Mouse (Mus musculus) frontal cortex, adult 2 months (tissue): ENCODE data around the gene Dus2. TPM values are rescaled to one million over a fixed set of nuclear protein-coding genes. Genes with fewer than 3 reads are reported as not detected.
"Not testable (repeated sequence)": the region's sequence is repeated elsewhere in the genome, so short reads cannot be mapped to it uniquely, and the experiment has no call there.

Experiments
- DNase-seq, 2 experiments: peaks; one replicate each; pipeline ENCODE4 v3.0.0; 2022; ENCODE audit warnings: low spot score in 1 of 2; ENCODE audit errors: extremely low spot score in 1 of 2
- polyA plus RNA-seq: library from polyadenylated mRNA; depleted of rRNA; stranded (reverse); fragments of >200 nt; gene quantifications from 2 replicates; pipeline ENCODE4 v1.2.3, GENCODE M21; 2012

The Dus2 gene
- polyA plus RNA-seq, 1 experiment = 27.1 TPM

DNA sequence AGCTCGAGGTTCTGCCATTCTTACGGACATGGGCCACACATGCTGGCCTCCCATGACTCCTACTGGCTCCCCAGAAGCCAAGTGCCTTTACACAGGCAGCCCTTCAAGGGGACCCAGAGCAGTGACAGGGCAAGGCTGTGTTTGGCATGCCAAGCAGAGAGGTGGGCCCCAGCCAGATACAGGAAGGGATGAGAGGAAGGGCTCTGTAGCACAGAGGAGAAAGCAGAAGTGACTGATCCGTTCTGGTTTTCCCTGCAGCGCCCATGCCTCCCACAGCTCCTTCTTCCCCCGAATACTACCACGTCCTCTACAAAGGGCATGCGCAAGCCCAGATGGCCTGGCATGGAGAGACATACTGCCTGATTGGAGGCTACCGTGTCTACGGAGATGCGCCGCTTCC is 7.7 kb upstream of the Dus2 start:
- DNase-seq = not testable (repeated sequence)

DNA sequence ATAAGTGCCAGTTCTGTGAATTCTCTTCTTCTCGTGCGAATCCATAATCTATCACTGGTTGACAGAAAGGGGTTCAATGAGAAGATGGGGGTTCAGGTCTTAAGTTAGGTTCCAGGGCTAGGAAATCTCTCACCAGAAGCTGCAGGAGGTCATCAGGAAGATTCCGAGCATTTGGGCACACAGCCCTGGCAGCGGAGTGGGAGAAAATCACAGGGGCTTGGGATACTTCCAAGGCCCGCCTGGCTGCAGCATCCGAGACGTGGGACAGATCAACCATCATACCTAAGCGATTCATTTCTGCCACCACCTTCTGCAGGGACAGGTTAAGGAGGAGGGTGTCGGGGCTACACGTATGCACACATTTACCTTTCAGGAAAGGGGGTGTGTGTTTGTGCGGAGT is 2.6 kb upstream of the Dus2 start:
- no peak for DNase-seq

DNA sequence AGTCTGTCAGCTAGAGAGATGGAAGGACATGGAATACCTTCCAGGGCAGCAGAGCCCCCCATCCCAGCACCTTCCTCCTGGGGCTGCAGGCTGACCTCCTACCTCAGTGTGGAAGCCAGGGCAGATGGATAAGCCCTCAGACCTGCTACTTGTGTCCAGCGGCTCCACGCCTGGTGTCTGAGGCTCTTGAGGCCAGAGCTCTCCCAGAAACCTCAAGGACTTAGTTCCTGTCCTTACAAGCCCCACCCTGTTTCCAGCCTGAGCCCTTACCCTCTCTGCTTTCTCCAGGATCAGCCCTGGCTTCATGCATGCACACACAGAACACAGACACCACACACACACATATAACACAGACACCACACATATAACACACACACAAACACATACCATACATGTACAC is 409 bp downstream of the Dus2 start:
- DNase-seq = no peak

DNA sequence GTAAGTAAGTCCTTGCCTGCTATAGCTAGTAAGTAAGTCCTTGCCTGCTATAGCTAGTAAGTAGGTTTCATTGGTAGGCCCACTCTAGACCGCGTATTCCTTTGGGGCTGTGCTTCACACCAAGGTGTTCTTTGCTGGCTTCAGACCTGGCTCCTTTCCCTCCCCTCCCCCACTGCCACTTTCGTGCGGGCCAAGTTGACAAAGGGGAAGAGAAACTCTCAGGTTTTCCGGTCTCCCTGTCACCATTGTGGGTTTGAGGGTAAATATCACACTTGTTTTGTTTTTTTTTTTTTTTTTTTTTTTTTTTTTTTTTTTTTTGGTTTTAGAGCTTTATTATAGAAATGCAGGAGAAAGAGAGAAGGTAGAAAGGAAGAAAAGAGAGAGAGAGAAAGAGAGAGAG is 1.4 kb downstream of the Dus2 start:
- no peak for DNase-seq

DNA sequence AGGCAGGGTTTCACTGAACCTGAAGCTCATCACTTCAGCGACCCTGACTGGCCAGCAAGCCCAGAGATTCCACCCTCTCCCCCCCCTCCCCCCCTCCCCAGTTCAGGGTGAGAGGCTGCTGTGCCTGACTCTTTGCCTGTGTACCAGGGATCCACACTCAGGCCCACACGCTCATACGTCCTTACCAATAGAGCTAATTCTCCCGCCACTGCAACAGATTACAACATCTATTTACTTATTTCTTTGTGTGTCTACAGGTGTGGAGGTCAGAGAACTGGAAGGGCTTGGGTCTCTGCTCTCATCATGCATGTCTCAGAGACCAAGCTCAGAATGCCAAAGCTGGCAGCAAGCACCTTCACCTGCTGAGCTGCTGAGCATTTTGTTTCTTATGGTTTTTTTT is 2.1 kb downstream of the Dus2 start:
- DNase-seq = no peak

DNA sequence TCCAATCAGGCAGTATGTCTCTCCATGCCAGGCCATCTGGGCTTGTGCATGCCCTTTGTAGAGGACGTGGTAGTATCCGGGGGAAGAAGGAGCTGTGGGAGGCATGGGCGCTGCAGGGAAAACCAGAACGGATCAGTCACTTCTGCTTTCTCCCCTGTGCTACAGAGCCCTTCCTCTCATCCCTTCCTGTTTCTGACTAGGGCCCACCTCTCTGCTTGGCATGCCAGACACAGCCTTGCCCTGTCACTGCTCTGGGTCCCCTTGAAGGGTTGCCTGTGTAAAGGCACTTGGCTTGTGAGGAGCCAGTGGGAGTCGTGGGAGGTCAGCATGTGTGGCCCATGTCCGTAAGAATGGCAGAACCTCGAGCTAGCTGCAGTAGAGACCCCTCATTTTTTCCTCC is 5.2 kb downstream of the Dus2 start:
- no peak for DNase-seq

DNA sequence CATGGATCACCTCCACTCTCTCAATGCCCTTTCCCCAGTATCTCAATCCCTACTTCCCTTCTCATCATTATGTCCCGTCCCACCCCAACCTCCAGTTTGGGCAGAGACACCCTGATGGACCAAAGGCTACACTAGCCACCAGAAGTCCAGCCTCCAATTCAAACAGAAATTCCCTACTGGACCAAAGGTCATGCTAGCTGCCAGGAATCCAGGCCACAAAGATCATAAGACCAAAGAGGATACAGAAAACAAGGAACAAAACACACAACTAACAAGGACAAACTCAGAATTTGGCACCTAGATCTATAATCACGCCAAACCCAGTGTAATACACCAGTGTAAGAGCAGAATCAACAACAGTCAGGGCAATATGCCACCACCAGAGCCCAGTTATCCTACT is 7.8 kb downstream of the Dus2 start:
- no peak for DNase-seq

DNA sequence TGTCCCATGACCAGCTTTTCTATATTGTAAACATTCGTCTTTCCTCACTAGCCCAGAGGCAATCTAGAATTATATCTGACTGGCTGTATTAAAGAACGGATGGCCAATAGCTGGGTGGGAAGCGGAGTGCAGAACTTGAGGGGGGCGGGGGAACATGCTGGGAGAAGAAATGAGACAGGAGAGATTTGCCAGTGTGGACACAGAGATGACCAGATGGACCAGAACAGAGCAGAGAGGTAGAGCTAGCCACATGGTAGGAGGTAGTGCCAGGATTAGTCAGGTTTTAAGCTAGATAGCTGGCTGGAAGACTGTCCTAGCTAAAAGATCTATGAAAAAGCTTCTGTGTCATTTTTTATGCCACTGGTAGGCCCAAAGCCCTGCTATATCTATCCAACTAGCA is 10.8 kb downstream of the Dus2 start:
- no peak for DNase-seq

DNA sequence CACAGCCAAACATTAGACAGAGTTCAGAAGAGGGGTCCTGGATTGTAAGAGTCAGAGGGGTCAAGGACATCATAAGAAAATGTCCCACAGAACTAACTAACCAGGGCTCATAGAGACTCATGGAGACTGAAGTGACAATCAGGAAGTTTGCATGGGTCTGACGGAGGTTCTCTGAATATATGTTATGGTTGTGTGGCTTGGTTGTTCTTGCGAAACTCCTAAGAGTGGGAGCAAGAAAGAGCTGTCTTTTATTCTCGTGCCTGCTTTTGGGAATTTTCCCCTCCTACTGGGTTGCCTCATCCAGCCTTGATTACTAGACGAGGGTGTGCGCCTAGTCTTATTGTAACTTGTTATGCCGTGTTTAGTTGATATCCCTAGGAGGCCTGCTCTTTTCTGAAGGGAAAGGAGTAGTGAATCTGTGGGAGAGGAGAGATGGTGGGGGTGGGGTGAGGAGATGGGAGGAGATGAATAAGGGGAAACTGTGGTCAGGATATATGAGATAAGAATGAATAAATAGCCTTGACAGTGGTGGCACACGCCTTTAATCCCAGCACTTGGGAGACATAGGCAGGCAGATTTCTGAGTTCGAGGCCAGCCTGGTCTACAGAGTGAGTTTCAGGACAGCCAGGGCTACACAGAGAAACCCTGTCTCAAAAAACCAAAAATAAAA is 13.5 kb downstream of the Dus2 start:
- no peak for DNase-seq

DNA sequence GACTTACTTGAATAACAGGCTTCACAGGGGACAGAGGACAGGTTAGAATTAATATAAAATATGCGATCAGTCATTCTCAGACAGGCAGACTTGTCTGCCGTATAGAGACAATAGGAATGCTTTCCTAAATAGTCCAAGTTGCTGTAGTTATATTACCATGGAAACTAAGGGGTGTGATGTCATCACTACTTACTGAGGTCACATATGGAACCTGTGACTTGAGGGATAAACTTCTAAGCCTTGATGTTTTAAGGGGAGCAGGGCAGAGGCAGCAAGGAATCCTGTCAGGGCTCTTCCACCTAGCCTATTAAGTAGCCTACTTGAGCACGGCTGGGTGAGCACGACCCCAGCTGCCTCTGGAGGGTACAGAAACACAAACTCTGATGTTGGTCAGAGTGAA is 14.7 kb downstream of the Dus2 start, which contains the start of gene Dpep2nb:
Dpep2nb (minus strand) TSS at position 101 of the 400 bp plus-strand sequence.
- DNase-seq = no peak

DNA sequence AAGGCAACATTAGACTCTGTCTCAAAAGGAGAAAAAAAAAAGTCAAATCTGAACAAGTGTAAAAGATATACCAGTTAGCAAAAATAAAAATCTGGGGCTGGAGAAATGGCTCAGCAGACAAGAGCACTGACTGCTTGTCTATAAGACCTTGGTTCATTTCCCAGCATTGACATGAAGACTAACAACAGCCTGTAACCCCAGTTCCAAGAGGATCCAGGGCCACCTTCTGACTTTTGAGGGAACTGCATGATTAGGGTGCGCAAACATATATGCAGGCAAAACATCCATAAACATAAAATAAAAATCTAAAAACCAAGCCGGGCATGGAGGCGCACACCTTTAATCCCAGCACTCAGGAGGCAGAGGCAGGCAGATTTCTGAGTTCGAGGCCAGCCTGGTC is 15.3 kb downstream of the Dus2 start:
- DNase-seq = no peak

DNA sequence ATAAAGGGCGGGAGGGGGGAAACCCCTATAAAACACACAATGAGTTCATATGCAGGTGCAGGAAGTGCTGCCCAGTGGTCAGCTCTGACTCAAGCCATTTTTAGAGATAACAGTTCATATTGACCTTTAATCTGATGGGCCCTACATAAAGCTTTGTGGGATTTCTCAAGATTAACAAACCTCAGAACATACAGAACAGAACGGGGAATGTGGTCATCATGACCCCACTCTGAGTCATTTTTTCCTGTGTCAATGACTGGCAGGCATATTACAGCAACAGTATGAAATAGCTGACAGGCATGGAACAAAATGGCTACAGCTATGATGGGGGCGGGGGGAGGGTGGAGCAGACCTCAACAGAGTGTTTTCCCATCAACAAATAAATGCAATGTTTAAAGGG is 16.0 kb downstream of the Dus2 start:
- DNase-seq = no peak

DNA sequence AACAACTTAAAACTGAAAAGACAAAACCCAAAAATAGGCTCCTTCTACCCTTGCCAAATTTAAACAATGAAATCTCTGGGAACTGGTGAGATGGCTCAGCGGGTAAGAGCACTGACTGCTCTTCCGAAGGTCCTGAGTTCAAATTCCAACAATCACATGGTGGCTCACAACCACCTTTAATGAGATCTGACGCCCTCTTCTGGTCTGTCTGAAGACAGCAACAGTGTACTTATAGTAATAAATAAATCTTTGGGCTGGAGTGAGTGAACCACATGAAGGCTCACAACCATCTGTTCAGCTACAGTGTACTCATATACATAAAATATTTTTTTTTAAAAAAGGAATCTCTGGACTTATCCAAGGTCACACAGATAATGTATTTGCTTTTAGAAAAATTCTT is 16.8 kb downstream of the Dus2 start:
- not testable (repeated sequence) for DNase-seq

DNA sequence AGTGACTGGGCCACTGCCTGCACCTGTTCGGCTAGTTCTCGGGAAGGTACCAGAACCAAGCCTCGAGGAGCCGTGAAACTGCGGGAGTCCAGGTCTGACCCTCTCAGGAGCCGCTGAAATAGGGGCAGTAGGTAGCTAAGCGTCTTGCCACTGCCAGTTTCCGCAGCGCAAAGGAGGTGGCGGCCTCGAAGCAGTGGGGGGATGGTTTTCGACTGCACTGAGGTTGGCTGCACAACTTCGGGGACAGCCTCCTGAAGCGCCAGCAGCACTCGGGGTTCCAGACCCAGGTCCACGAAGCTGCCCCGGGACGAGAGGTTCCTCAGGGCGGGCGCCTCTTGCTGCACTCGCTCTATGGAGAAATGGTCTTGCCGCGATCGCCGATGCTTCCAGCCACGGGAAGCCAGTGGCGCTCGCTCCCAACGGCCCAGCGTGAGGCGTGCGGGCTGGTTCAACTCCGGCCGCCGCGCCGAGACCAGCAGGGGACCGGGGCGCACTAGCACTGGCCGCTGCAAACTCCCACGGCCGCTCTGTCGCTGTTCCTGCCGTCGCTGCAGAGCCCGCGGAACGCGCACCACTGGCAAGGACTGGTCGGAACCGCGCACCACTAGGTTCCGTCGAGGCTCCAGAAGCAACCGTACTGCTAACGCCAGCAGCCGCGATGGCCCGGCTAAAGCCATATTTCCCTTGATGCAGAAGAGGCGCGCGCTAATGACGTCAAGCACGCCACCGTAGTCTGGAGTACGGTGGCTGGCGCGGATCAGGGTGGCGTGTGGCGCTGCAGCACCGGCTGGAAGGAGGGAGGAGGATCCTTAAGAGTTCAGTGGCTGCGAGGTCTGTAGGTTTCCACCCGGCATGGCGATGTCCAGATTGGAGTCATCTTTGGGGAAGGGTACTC is 19.9 kb downstream of the Dus2 start:
- DNase-seq = peak; percentile 86 to 96

DNA sequence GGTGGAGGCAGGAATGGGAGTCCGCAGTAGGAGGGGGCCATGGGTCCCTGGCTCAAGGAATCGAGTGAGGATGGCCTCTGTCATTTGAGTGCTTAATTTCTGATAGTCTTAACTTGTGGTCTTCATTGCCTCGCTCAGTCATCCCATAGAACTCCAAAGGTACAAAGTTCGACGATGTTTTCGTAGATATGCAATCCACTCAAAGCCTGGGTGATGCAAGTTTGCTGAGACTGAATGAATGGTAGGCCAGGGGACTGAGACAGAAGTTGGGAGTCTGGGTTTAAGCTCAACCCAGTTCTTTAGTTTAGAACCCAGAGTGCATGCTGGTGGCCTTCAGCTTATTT is 20.5 kb downstream of the Dus2 start, which contains the start of gene Ddx28:
Ddx28 (minus strand) TSS at position 240 of the 344 bp plus-strand sequence.
- DNase-seq = no peak

DNA sequence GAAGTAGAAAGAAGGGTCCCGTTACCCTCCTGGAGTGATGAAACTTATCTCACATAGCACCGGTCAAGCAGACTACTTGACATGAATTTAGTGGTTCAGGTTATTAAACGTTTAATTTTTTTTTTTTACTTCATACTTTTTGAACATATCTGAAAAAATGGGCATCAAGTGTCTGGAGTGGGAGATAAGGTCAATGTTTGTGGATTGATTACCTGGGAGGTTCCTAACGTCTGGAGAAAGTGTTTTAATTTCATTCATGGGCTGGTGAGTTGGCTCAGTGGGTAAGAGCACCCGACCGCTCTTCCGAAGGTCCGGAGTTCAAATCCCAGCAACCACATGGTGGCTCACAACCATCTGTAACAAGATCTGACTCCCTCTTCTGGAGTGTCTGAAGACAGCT is 21.1 kb downstream of the Dus2 start:
- DNase-seq = not testable (repeated sequence)

DNA sequence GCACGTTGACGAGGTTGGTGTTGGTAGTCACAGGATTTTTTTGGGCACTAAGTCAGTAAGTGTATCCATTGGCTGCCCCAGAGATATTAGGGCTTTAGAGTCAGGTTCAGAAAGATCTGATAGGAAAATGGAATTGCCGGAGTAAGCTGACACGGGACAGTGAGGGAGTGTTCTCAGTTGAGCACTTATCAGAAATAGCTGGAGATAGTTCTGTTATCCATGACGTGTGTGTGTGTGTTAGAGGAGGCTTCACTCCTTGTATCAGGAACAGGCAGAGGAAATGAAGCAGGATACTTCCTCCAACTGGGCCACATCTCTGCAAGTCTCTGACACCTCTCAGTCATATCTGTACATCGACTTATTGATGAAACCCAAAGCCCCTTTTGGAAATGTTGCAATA is 25.1 kb downstream of the Dus2 start:
- DNase-seq = no peak

DNA sequence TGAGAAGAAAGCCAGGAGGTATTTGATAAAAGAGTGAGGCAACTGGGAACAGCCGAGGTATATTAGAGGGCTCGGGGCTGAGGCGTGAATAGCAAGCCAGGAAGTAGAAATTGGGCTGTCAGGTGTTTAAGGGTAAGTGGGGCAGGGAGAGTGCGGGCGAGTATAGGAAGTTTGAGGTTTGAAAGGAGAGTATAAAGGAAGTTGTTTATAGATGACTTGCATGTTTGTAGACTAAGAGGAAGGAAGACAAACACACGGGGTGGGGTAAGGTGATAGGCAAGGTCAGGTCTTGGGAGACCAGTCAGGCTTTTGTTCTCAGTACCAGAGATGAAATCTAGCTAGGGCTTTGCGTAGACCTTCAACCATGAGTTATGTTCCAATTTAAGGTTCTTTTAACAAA is 26.0 kb downstream of the Dus2 start:
- DNase-seq = no peak

DNA sequence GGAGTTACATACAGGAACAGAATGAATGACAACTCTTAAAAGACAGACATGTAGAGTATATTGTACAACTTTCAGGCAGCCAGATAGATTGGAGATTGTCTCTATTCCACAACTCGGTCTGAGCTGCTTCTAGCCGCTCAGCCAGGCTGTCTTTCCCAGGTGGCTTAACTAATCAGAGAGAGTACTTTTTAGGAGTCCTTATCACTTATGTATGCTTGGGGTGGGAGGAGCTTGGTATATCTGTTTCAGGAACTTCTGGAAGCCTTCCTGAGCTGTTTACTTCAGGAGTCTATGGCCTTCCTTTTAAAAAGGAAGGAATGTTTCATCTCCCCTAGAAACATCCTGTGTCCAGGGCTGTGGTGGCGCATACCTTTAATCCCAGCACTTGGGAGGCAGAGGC is 26.9 kb downstream of the Dus2 start:
- DNase-seq = no peak

DNA sequence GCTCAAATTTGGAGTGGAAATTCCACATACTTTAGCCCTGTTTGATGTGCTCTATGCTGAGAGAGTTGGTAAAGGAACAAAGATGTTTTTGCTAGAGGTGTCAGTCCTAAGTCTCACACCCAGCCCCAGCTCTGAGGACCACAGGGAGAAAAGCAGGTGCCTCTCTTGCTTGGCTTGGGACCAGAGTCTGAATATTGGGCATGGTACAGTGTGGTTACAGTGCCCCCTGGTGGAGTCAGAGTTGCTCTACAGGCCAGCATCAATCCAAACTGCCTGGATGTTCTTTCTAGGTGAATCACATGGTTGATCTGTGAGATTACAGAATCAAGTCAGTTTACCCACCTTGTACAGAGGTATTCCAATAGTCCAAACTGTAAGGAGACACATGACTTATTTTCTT is 31.3 kb downstream of the Dus2 start:
- peak; percentile 23 to 93 for DNase-seq

DNA sequence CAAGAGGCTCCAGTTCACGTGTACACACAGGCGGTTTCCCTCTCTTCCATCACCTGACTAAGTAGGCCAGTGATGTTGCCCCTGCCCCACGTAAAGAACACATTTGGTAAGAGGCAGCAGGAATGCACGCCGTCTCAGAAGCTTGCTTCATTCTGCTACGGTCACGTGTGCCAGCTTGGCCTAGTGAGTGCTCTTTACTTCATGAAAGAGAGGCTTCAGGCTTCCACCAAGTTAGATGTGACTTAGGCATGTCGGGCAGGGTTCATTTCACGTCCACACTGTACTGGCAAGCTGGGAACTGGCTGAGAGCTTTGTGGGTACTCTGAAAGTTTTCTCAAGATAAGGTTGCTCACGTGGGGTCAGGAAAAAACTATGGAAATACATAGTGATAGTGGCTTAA is 47.6 kb downstream of the Dus2 start:
- no peak for DNase-seq

DNA sequence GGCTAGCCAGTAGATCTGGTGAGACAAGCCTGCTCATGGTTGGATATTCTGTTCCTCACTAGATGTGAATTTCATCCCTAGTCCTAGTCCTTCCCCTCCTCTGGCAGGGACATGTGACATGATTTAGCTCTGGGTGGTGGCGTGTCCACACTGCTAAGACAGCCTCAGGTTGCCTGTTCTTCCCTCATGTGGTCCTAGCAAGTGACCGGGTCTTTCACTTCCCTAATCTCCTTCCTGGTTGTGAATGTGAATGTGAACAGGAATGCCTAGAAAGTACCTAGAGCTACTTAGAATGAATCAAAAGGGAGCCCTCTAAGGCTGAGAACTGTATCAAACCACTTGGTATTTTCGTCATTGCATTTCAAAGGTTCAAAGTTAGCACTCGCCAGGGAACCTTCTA is 48.5 kb downstream of the Dus2 start:
- DNase-seq = no peak
